Mouse (Mus musculus) CH12.LX (cell line): ENCODE measurements at regions not wholly inside any gene's neighbourhood (a gene's known extent, or its start where the extent isn't known, plus 50 kb on each side); places are given as distances from the start of the nearest gene placed in this dataset.

Experiments used
- DNase-seq: peaks from one replicate; pipeline ENCODE4 v3.0.0-alpha.2; 2013; ENCODE audit errors: extremely low read depth
- H3K27ac ChIP-seq: 2 replicates; pipeline ENCODE4 v1.5.1; 2012; ENCODE audit warnings: low read depth, mild to moderate bottlenecking, control low read depth, moderate library complexity; ENCODE audit not compliant: insufficient read depth
- H3K27me3 ChIP-seq: replicated peaks from 2 replicates; pipeline ENCODE3; 2012; ENCODE audit warnings: inconsistent platforms
- H3K36me3 ChIP-seq, 2 experiments: replicated peaks in 1 of 2; 2 replicates each; pipeline versions ENCODE3 to v1.6.1; 2012; ENCODE audit warnings: inconsistent platforms in 1 of 2, low read length in 1 of 2, mild to moderate bottlenecking in 1 of 2, mixed read lengths in 1 of 2, moderate library complexity in 1 of 2; ENCODE audit not compliant: control insufficient read depth in 1 of 2, insufficient read depth in 1 of 2
- H3K4me1 ChIP-seq, 2 experiments: 2 replicates each; pipeline ENCODE4 v1.6.1; 2012; ENCODE audit warnings: inconsistent platforms in 1 of 2, moderate library complexity in 1 of 2; ENCODE audit not compliant: insufficient read depth in 2 of 2, control insufficient read depth in 1 of 2
- H3K4me2 ChIP-seq: 2 replicates; pipeline ENCODE4 v1.6.1; 2012; ENCODE audit warnings: low read depth, mild to moderate bottlenecking, control low read depth; ENCODE audit not compliant: poor library complexity, insufficient read depth, severe bottlenecking
- H3K4me3 ChIP-seq, 3 experiments: fragments of 150-350 bp in 1 of 3; sonication (generic) in 1 of 3; replicated peaks in 1 of 3; 2 replicates each; pipeline versions ENCODE3 to v1.5.1; 2011 to 2012; ENCODE audit warnings: low read depth in 2 of 3, low read length in 2 of 3, mild to moderate bottlenecking in 2 of 3, moderate library complexity in 2 of 3, control low read depth in 1 of 3, improper control_type of control experiment in 1 of 3, inconsistent platforms in 1 of 3, mixed read lengths in 1 of 3; ENCODE audit not compliant: poor library complexity in 1 of 3
- H3K79me2 ChIP-seq: replicated peaks from 2 replicates; pipeline ENCODE4 v1.6.1; 2012; ENCODE audit warnings: mild to moderate bottlenecking, moderate library complexity; ENCODE audit not compliant: control insufficient read depth, poor library complexity, insufficient read depth, severe bottlenecking; ENCODE audit errors: extremely low read depth
- H3K9ac ChIP-seq: 2 replicates; pipeline ENCODE4 v1.6.1; 2012; ENCODE audit warnings: low read depth, mild to moderate bottlenecking, control low read depth, moderate library complexity; ENCODE audit not compliant: insufficient read depth
- H3K9me3 ChIP-seq: replicated peaks from 2 replicates; pipeline ENCODE3; 2012; ENCODE audit warnings: low read length, inconsistent platforms, mixed read lengths
- ELF1 ChIP-seq: IDR thresholded peaks from 2 replicates; pipeline ENCODE4 v1.6.1; 2014; ENCODE audit warnings: low read depth, mild to moderate bottlenecking, inconsistent platforms, low read length, improper control_type of control experiment
- ETS1 ChIP-seq: conservative IDR thresholded peaks from 2 replicates; pipeline ENCODE4 v1.6.1; 2012; ENCODE audit warnings: low read depth, mild to moderate bottlenecking, inconsistent platforms, low read length, improper control_type of control experiment, moderate library complexity
- GABPA ChIP-seq: IDR thresholded peaks from 2 replicates; pipeline ENCODE4 v1.6.1; 2012; ENCODE audit warnings: low read depth, low read length, improper control_type of control experiment, inconsistent platforms; ENCODE audit not compliant: insufficient replicate concordance
- HCFC1 ChIP-seq: IDR thresholded peaks from 2 replicates; pipeline ENCODE4 v1.6.1; 2012; ENCODE audit warnings: low read depth, mild to moderate bottlenecking, inconsistent platforms, low read length, improper control_type of control experiment
- IRF4 ChIP-seq: IDR thresholded peaks from 2 replicates; pipeline ENCODE4 v1.6.1; 2014; ENCODE audit warnings: low read depth, mild to moderate bottlenecking, inconsistent platforms, low read length, improper control_type of control experiment
- KAT2A ChIP-seq: IDR thresholded peaks from 2 replicates; pipeline ENCODE4 v1.6.1; 2012; ENCODE audit warnings: low read length, improper control_type of control experiment, inconsistent platforms; ENCODE audit not compliant: insufficient replicate concordance
- MEF2A ChIP-seq: IDR thresholded peaks from 2 replicates; pipeline ENCODE4 v1.6.1; 2014; ENCODE audit warnings: low read depth, mild to moderate bottlenecking, inconsistent platforms, low read length, improper control_type of control experiment, borderline replicate concordance
- MXI1 ChIP-seq: IDR thresholded peaks from 2 replicates; pipeline ENCODE4 v1.6.1; 2011; ENCODE audit warnings: mild to moderate bottlenecking, low read depth, low read length, improper control_type of control experiment
- PAX5 ChIP-seq: IDR thresholded peaks from 2 replicates; pipeline ENCODE4 v1.6.1; 2012; ENCODE audit warnings: low read length, inconsistent platforms, mixed read lengths
- POLR2A ChIP-seq: IDR thresholded peaks from 2 replicates; pipeline ENCODE4 v1.6.1; 2011; ENCODE audit warnings: low read depth, mild to moderate bottlenecking, improper control_type of control experiment, low read length
- RAD21 ChIP-seq: IDR thresholded peaks from 2 replicates; pipeline ENCODE4 v1.6.1; 2011; ENCODE audit warnings: low read depth, mild to moderate bottlenecking, low read length, improper control_type of control experiment, moderate library complexity
- SIN3A ChIP-seq: IDR thresholded peaks from 2 replicates; pipeline ENCODE4 v1.6.1; 2012; ENCODE audit warnings: low read length, improper control_type of control experiment, inconsistent platforms
- SMC3 ChIP-seq: IDR thresholded peaks from 2 replicates; pipeline ENCODE4 v1.6.1; 2011; ENCODE audit warnings: low read depth, low read length, improper control_type of control experiment
- TBP ChIP-seq: conservative IDR thresholded peaks from 2 replicates; pipeline ENCODE4 v1.6.1; 2011; ENCODE audit warnings: low read depth, low read length, improper control_type of control experiment
- TCF12 ChIP-seq: IDR thresholded peaks from 2 replicates; pipeline ENCODE4 v1.6.1; 2014; ENCODE audit warnings: low read depth, mild to moderate bottlenecking, inconsistent platforms, low read length, improper control_type of control experiment
- UBTF ChIP-seq: IDR thresholded peaks from 2 replicates; pipeline ENCODE4 v1.6.1; 2012; ENCODE audit warnings: low read depth, mild to moderate bottlenecking, inconsistent platforms, low read length, improper control_type of control experiment, moderate library complexity
- USF2 ChIP-seq: conservative IDR thresholded peaks from 2 replicates; pipeline ENCODE4 v1.6.1; 2011; ENCODE audit warnings: low read depth, low read length, improper control_type of control experiment
- ZC3H11A ChIP-seq: IDR thresholded peaks from 2 replicates; pipeline ENCODE4 v1.6.1; 2012; ENCODE audit warnings: low read depth, mild to moderate bottlenecking, inconsistent platforms, low read length, improper control_type of control experiment
- ZMIZ1 ChIP-seq: IDR thresholded peaks from 2 replicates; pipeline ENCODE4 v1.6.1; 2012; ENCODE audit warnings: low read depth, mild to moderate bottlenecking, inconsistent platforms, low read length, improper control_type of control experiment
- dilution Hi-C: fragments of 300-500 bp; cut with MboI; formaldehyde crosslinking; loops from 2 replicates; pipeline ENCODE4 v1.14.3; 2020; ENCODE audit warnings: low sequenced_read_pairs; ENCODE audit not compliant: extremely low pct_unique_long_range_greater_than_20kb, extremely low pct_ligation_motif_present
- in situ Hi-C: fragments of 300-500 bp; cut with MboI; formaldehyde crosslinking; loops from 3 replicates; pipeline ENCODE4 v1.14.3; 2019; ENCODE audit warnings: low sequenced_read_pairs, low pct_ligation_motif_present, low pct_unique_long_range_greater_than_20kb, mixed read lengths

DNA sequence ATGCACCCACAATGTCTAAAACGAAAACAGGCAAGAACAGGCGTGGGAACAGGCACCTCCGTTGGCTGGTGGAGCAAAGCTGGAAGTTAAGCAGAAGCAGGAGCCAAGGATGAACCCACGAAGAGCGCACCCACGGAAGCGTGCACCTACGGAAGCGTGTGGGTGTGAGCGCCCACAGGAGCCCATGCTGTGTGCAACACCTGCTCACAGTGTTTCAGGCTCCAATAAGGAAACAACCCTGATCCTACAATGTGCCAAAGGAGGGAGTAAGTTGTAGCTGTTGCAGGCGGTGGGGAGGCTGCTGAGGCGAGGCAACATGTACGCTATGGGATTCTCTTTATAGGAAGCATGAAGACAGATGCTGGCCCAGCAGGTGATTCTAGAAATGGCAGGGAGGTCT, 74.6 kb downstream of the Gm5294 start:
- in situ Hi-C loops (no loop called here), dilution Hi-C loops (no loop called here)
- Histone ChIP-seq H3K27ac (no peak overlapping the region), H3K9me3 (peaks cover 7% of the 10 kb centered on the region)
- no peak for DNase-seq
- TF ChIP-seq ELF1 (no peak), SMC3 (no peak), PAX5 (no peak), ZMIZ1 (no peak), ZC3H11A (no peak)
- TF ChIP-seq, all 38 proteins: peak for 0
- no peaks in the 10 kb centered on the region for H3K27me3 ChIP-seq
- H3K9ac ChIP-seq = no peak overlapping the region
- H3K4me3 ChIP-seq = no peak overlapping the region
- H3K79me2 ChIP-seq = no peaks in the 10 kb centered on the region
- H3K4me1 ChIP-seq = peaks cover 0 to 14% of the 10 kb centered on the region in 2 experiments; a peak in 3 of 4 replicates
- no peak overlapping the region for H3K4me2 ChIP-seq
- H3K36me3 ChIP-seq = no peaks in the 10 kb centered on the region

DNA sequence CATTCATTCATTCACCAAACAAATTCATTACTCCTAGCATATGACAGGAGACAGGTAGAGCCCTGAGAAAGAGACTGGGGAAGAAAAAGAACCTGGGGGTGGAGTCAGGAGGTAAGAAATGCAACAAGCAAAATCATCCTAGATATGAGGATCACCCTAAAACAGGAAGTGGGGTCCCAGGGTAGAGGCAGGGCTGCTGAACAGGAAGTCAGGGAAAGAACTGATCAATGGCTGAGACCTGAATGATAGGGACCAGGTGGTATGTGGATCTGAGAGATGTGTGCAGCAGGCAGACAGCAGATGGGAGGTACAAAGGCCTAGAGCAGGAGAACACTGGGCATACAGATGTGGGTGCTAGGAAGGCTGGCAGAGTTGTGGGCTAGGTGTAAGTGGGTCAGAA, 77.4 kb downstream of the Gm5294 start:
- H3K4me1 ChIP-seq = peaks cover 5 to 26% of the 10 kb centered on the region in 2 experiments
- no peak overlapping the region for H3K9ac ChIP-seq
- H3K36me3 ChIP-seq = no peaks in the 10 kb centered on the region
- no peak overlapping the region for H3K4me3 ChIP-seq
- dilution Hi-C loops (no loop called here), in situ Hi-C loops (no loop called here)
- H3K4me2 ChIP-seq = no peak overlapping the region
- no peak for DNase-seq
- H3K27ac ChIP-seq = no peak overlapping the region
- no peaks in the 10 kb centered on the region for H3K79me2 ChIP-seq
- H3K27me3 ChIP-seq = no peaks in the 10 kb centered on the region
- TF ChIP-seq IRF4 (no peak), POLR2A (no peak), USF2 (no peak), RAD21 (no peak), TCF12 (no peak), MXI1 (no peak), UBTF (no peak), ETS1 (no peak), TBP (no peak), SIN3A (no peak), HCFC1 (no peak), ELF1 (no peak), GABPA (no peak), SMC3 (no peak), ZC3H11A (no peak), KAT2A (no peak), MEF2A (no peak)
- TF ChIP-seq, all 38 proteins: peak for 0
- H3K9me3 ChIP-seq = no peaks in the 10 kb centered on the region
